Mouse (Mus musculus): ENCODE results near the gene Atp6v0c. TPM values are rescaled to one million over a fixed set of nuclear protein-coding genes. Genes with fewer than 3 reads are reported as not detected.

Gene Atp6v0c
- polyA plus RNA-seq, 1 experiment from 2014 or later = 522 TPM

DNA sequence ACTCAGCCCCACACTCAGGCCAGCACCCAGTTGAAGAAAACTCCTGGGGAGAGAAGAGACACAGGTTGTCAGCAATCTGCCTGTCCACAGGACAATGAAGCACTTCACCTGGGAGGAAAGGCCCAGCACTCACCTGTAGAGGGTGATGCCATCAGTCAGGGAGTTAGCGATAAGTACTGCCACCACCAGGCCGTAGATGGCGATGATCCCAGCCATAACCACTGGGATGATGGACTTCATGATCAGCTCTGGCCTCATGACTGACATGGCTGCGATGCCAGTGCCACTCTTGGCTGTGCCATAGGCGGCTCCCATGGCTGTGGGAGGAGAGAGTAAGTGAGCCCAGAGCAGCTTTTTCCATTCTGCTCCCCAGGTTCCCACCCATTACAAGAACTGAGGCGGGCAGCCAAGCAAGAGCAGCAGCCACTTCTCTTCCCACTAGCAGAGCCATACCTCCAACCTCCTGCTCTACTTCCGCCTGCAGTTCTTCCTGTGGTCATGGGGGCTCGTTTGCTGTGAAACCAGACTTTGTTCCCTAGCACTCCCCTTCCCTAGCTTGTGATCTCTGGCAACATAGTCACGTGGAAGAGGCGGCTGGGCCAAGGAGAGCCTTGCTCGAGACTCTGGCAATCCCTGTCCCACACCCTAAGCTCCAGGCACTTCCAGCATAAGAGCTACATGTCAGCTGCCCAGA, 4.8 kb downstream of the Atp6v0c start:
- WGBS = 76% methylated on average over 11 of the region's 11 CpGs
- no peaks in the 10 kb centered on the region for H3K9me3 ChIP-seq (replicated peaks; ENCODE audit: control insufficient read depth, low read length)
- H3K27ac ChIP-seq (ENCODE audit: low read length) = no peak overlapping the region
- peaks cover 24% of the 10 kb centered on the region for H3K4me1 ChIP-seq (ENCODE audit: control insufficient read depth, insufficient read depth, low read length)
- H3K27me3 ChIP-seq (ENCODE audit: control insufficient read depth, insufficient read depth, low read length) = no peaks in the 10 kb centered on the region
- no peak for ATAC-seq (replicated peaks; ENCODE audit: extremely low read depth, insufficient read depth, low FRiP score)
- H3K4me3 ChIP-seq (ENCODE audit: low read length) = no peak overlapping the region
- H3K4me2 ChIP-seq (ENCODE audit: low read depth, low read length) = no peak overlapping the region
- peaks cover 16% of the 10 kb centered on the region for H3K36me3 ChIP-seq (ENCODE audit: control insufficient read depth, insufficient read depth)
- no peak overlapping the region for H3K9ac ChIP-seq (ENCODE audit: low read length)

DNA sequence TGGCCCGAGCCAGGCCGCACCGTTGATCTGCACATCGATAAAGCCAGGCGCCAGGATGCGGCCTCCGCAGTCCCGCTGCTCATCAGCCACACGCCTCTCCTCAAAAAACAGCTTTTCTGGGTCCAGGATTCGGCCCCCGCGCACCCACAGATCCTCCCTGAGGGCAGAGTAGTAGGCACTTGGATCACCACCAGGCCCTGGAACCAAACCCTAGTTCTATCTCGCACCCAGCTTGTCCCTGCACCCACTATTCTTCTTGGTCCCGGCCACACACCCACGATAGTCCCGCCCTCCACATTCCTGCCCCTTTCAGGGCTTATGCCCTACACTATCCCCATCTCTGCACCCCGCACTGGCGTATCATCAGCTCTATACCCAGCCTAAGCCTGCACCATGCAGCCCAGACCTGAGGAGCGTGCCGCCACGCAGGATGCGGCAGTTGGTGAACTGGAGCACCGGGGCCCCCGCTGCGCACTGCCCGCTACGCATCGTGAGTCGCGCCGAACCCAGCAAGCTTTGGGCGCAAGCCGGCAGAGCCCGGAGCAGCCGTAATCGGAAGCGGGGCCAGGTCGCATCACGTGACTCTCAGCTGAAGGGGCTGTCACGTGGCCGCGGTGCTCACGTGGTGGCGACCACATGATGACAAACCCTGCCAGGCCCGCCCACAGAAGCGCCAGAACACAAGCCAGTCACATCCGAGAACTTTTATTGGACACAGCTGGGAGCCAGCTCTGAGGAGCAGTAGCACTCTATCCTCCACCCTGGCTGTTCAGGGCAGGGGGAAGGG, 6.1 kb downstream of the Atp6v0c start, which contains the start of gene Amdhd2:
Amdhd2 (minus strand) TSS at position 591 of the 787 bp plus-strand sequence.
- ATAC-seq (replicated peaks; ENCODE audit: extremely low read depth, insufficient read depth, low FRiP score) = peak; percentile 88
- WGBS = under 1% methylated on average over 47 of the region's 47 CpGs
- H3K4me2 ChIP-seq (ENCODE audit: low read depth, low read length) = peak within 1 kb of the TSS; percentile 99
- H3K9me3 ChIP-seq (replicated peaks; ENCODE audit: control insufficient read depth, low read length) = no peaks in the 10 kb centered on the region
- peak within 1 kb of the TSS; percentile 86 for H3K9ac ChIP-seq (ENCODE audit: low read length)
- H3K36me3 ChIP-seq (ENCODE audit: control insufficient read depth, insufficient read depth) = peaks cover 16% of the 10 kb centered on the region
- H3K4me3 ChIP-seq (ENCODE audit: low read length) = peak within 1 kb of the TSS; percentile 89
- peaks cover 22% of the 10 kb centered on the region for H3K4me1 ChIP-seq (ENCODE audit: control insufficient read depth, insufficient read depth, low read length)
- H3K27me3 ChIP-seq (ENCODE audit: control insufficient read depth, insufficient read depth, low read length) = no peaks in the 10 kb centered on the region
- peak within 1 kb of the TSS; percentile 86 for H3K27ac ChIP-seq (ENCODE audit: low read length)

DNA sequence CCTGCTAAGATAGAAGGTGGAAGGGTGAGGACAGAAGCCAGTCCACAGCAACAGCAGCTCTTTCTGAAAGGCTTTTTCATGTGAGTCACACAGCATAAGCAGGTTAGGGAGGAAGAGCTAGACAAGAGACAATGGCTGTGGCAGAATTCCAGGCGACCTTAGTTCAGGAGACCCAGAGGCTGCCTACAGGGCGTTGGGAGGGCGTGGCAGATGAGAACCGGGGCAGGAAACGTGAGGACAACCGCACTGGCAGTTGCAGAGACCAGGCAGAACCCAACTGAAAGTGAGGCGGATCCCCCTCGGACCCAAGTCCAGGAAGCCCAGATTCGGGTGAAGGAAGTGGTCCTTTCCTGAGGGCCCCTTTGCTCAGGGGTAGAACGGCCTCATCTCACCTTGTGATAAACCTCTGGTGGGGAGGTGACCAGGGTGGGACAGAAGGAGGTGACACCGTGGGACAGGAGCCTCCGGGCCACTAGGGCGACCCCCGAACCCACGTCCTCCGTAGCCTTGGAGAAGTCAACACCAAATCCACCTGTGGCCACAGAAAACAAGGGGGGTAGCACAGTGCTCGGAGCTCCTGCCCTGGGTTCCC, 6.8 kb downstream of the Atp6v0c start:
- H3K27me3 ChIP-seq (ENCODE audit: control insufficient read depth, insufficient read depth, low read length) = no peaks in the 10 kb centered on the region
- peak overlapping the region; percentile 89 for H3K4me3 ChIP-seq (ENCODE audit: low read length)
- H3K9ac ChIP-seq (ENCODE audit: low read length) = peak overlapping the region; percentile 86
- peak overlapping the region; percentile 99 for H3K4me2 ChIP-seq (ENCODE audit: low read depth, low read length)
- no peaks in the 10 kb centered on the region for H3K9me3 ChIP-seq (replicated peaks; ENCODE audit: control insufficient read depth, low read length)
- WGBS = 15% methylated on average over 17 of the region's 17 CpGs
- ATAC-seq (replicated peaks; ENCODE audit: extremely low read depth, insufficient read depth, low FRiP score) = no peak; the same call in 1 of the 2 replicates
- H3K36me3 ChIP-seq (ENCODE audit: control insufficient read depth, insufficient read depth) = peaks cover 15% of the 10 kb centered on the region
- peak overlapping the region; percentile 86 for H3K27ac ChIP-seq (ENCODE audit: low read length)
- H3K4me1 ChIP-seq (ENCODE audit: control insufficient read depth, insufficient read depth, low read length) = peaks cover 15% of the 10 kb centered on the region

- H3K4me1 ChIP-seq (ENCODE audit: control insufficient read depth, insufficient read depth, low read length) = peaks cover 10% of the 10 kb centered on the region
Observed at GRCm38 (mm10) chr17:24161466-24161865, 8.0 kb downstream of the Atp6v0c start.

DNA sequence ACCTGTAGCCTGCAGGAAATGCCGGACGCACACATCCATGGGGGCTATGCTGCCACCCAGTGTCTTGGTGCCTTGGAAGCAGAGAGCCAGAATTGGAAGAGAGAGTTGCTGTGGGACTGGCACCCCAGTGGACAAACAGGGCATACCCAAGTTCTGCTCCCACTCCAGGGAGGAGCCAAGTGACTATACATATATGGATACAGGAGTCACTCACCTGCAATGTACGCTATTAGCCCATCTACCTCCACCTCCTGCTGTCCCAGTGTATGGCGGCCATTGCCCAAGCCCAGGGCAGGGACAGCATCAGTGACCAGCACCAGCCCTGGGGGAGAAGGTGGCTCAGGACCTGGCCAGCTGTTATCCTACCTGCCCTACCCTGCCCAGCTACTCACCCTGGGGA, 12.0 kb downstream of the Atp6v0c start:
- no peak overlapping the region for H3K27ac ChIP-seq (ENCODE audit: low read length)
- no peak overlapping the region for H3K9ac ChIP-seq (ENCODE audit: low read length)
- WGBS = 87% methylated on average over 4 of the region's 4 CpGs
- H3K9me3 ChIP-seq (replicated peaks; ENCODE audit: control insufficient read depth, low read length) = no peaks in the 10 kb centered on the region
- no peak overlapping the region for H3K4me2 ChIP-seq (ENCODE audit: low read depth, low read length)
- H3K4me3 ChIP-seq (ENCODE audit: low read length) = no peak overlapping the region
- H3K27me3 ChIP-seq (ENCODE audit: control insufficient read depth, insufficient read depth, low read length) = no peaks in the 10 kb centered on the region
- H3K36me3 ChIP-seq (ENCODE audit: control insufficient read depth, insufficient read depth) = no peaks in the 10 kb centered on the region; the same call in 1 of the 2 replicates
- no peak for ATAC-seq (replicated peaks; ENCODE audit: extremely low read depth, insufficient read depth, low FRiP score)
- peaks cover 4% of the 10 kb centered on the region for H3K4me1 ChIP-seq (ENCODE audit: control insufficient read depth, insufficient read depth, low read length)

More at GRCm38 (mm10) chr17:24161466-24161865, 8.0 kb downstream of the Atp6v0c start:
- Histone ChIP-seq H3K36me3 (ENCODE audit: control insufficient read depth, insufficient read depth) (peaks cover 4% of the 10 kb centered on the region), H3K27ac (ENCODE audit: low read length) (no peak overlapping the region), H3K4me2 (ENCODE audit: low read depth, low read length) (no peak overlapping the region), H3K27me3 (ENCODE audit: control insufficient read depth, insufficient read depth, low read length) (no peaks in the 10 kb centered on the region), H3K4me3 (ENCODE audit: low read length) (no peak overlapping the region), H3K9me3 (replicated peaks; ENCODE audit: control insufficient read depth, low read length) (no peaks in the 10 kb centered on the region), H3K9ac (ENCODE audit: low read length) (no peak overlapping the region)
- WGBS = 63% methylated on average over 5 of the region's 5 CpGs
- no peak for ATAC-seq (replicated peaks; ENCODE audit: extremely low read depth, insufficient read depth, low FRiP score)

GRCm38 (mm10) chr17:24157121-24157520, 12.4 kb downstream of the Atp6v0c start:
- Histone ChIP-seq H3K9me3 (replicated peaks; ENCODE audit: control insufficient read depth, low read length) (no peaks in the 10 kb centered on the region), H3K27me3 (ENCODE audit: control insufficient read depth, insufficient read depth, low read length) (no peaks in the 10 kb centered on the region), H3K9ac (ENCODE audit: low read length) (no peak overlapping the region), H3K4me3 (ENCODE audit: low read length) (no peak overlapping the region), H3K27ac (ENCODE audit: low read length) (no peak overlapping the region), H3K36me3 (ENCODE audit: control insufficient read depth, insufficient read depth) (no peaks in the 10 kb centered on the region; the same call in 1 of the 2 replicates), H3K4me1 (ENCODE audit: control insufficient read depth, insufficient read depth, low read length) (0 out of 2 replicates have a peak, but pooled peaks cover 2% of the 10 kb centered on the region), H3K4me2 (ENCODE audit: low read depth, low read length) (no peak overlapping the region)
- no peak for ATAC-seq (replicated peaks; ENCODE audit: extremely low read depth, insufficient read depth, low FRiP score)
- WGBS = 89% methylated on average over 6 of the region's 6 CpGs

GRCm38 (mm10) chr17:24156394-24156793, 13.1 kb downstream of the Atp6v0c start:
- Histone ChIP-seq H3K9ac (ENCODE audit: low read length) (no peak overlapping the region), H3K4me3 (ENCODE audit: low read length) (no peak overlapping the region), H3K36me3 (ENCODE audit: control insufficient read depth, insufficient read depth) (no peaks in the 10 kb centered on the region; the same call in 1 of the 2 replicates), H3K27me3 (ENCODE audit: control insufficient read depth, insufficient read depth, low read length) (no peaks in the 10 kb centered on the region), H3K4me1 (ENCODE audit: control insufficient read depth, insufficient read depth, low read length) (peaks cover 4% of the 10 kb centered on the region; the same call in 1 of the 2 replicates), H3K9me3 (replicated peaks; ENCODE audit: control insufficient read depth, low read length) (no peaks in the 10 kb centered on the region), H3K4me2 (ENCODE audit: low read depth, low read length) (no peak overlapping the region), H3K27ac (ENCODE audit: low read length) (no peak overlapping the region)
- WGBS = 85% methylated on average over 3 of the region's 3 CpGs
- ATAC-seq (replicated peaks; ENCODE audit: extremely low read depth, insufficient read depth, low FRiP score) = no peak

- peaks cover 4% of the 10 kb centered on the region; the same call in 1 of the 2 replicates for H3K4me1 ChIP-seq (ENCODE audit: control insufficient read depth, insufficient read depth, low read length)
- no peaks in the 10 kb centered on the region; the same call in 1 of the 2 replicates for H3K36me3 ChIP-seq (ENCODE audit: control insufficient read depth, insufficient read depth)
- no peaks in the 10 kb centered on the region for H3K27me3 ChIP-seq (ENCODE audit: control insufficient read depth, insufficient read depth, low read length)
- WGBS = 88% methylated on average over 9 of the region's 9 CpGs
- H3K9me3 ChIP-seq (replicated peaks; ENCODE audit: control insufficient read depth, low read length) = no peaks in the 10 kb centered on the region
- no peak overlapping the region for H3K9ac ChIP-seq (ENCODE audit: low read length)
- H3K4me3 ChIP-seq (ENCODE audit: low read length) = no peak overlapping the region
- H3K4me2 ChIP-seq (ENCODE audit: low read depth, low read length) = no peak overlapping the region
- no peak overlapping the region for H3K27ac ChIP-seq (ENCODE audit: low read length)
- ATAC-seq (replicated peaks; ENCODE audit: extremely low read depth, insufficient read depth, low FRiP score) = no peak
Observed at GRCm38 (mm10) chr17:24155742-24156141, 13.8 kb downstream of the Atp6v0c start.

Data from heart, embryonic 16.5 days (tissue).